Mouse (Mus musculus) embryonic stem cell, embryonic (primary cell): ENCODE results near the gene Gja5.

ENCODE experiments used
- CTCF ChIA-PET, 4 experiments: fragments of 300-600 bp in 2 of 4; fragments of 350-600 bp in 2 of 4; sonication (Branson Sonifier 250); formaldehyde crosslinking; loops; one replicate each; lab custom pipeline; 2022; ENCODE audit warnings: inconsistent platforms in 2 of 4; lab: Charles Lee
- POLR2A ChIA-PET, 4 experiments: fragments of 300-600 bp in 2 of 4; fragments of 350-600 bp in 2 of 4; sonication (Branson Sonifier 250); formaldehyde crosslinking; loops; one replicate each; lab custom pipeline; 2022; ENCODE audit warnings: antibody characterized with exemption in 4 of 4, inconsistent platforms in 1 of 4; lab: Charles Lee

The Gja5 gene

GRCm38 (mm10) chr3:97118313-97118712 lies 213.8 kb downstream of the Gja5 start:
- ChIA-PET CTCF (interaction anchor here in 3 of 4 experiments (0.7 to 1.6 kb wide), 7 partner anchors 11 to 1015 kb away, joined by 3 to 5 read pairs (median 3); partner anchors contain the start of gene Acp6 (in 1 of the 3)), POLR2A (interaction anchor here in 3 of 4 experiments (0.5 to 1.4 kb wide), 4 partner anchors 12 to 618 kb away, joined by 3 to 8 read pairs (median 4); partner anchors contain the start of gene Acp6 (in 2 of the 3))

GRCm38 (mm10) chr3:97124193-97124592 lies 219.7 kb downstream of the Gja5 start:
- CTCF ChIA-PET: interaction anchor here in 1 of 4 experiments (0.7 kb wide), 1 partner anchor 96 kb away, joined by 4 read pairs; no protein-coding TSS in a partner anchor
- POLR2A ChIA-PET: interaction anchor here (0.6 to 2.3 kb wide), 13 partner anchors 15 to 486 kb away, joined by 3 to 24 read pairs (median 3); partner anchors contain the start of genes Acp6 (in 3 of the 4) and Chd1l (in 1 of the 4)
